ENCODE assay signal across 15 mouse cellular contexts in the genomic region with DNA sequence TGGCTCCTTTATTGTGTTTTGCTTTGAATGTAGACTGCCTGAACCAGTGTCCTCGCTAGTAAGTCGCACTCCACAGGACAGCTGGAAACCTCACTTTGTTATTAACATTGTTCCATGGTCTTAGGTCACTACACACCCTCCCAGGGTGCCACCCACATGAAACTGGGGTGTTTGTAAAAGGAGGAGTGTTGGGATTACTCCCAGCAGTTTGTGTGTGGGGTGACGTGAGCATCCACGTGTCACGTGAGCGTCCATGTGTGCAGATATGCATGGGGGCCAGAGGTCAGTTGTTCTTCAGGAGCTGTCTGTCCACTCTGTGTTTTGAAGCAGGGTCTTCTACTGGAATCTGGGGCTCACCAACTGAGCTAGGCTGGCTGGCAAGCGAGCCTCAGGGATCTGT. TPM values are rescaled to one million over a fixed set of nuclear protein-coding genes. Genes with fewer than 3 reads are reported as not detected.
DNase-seq lines count a peak whose midpoint lies in the region; ATAC-seq lines count a peak whose summit lies in the region.
"Had no signal": no experiment of that assay in that cellular context is flagged by ENCODE, and none has a peak within 500 bp of the region (broad histone marks: within the 10 kb centered on the region; RNA-seq: fewer than 3 reads in every experiment).

No protein-coding gene starts in this region.

- H3K27ac ChIP-seq in kidney, embryonic 16.5 days (ENCODE audit: low read length), result no peak overlapping the region
- peak overlapping the region; percentile 39; the same call in 1 of the 2 replicates for H3K27ac ChIP-seq in stomach, embryonic 14.5 days (ENCODE audit: low read length)
- H3K27ac ChIP-seq: embryonic facial prominence, embryonic 15.5 days; liver, embryonic 12.5 days; neural tube, embryonic 13.5 days had no signal

- no peaks in the 10 kb centered on the region for H3K4me1 ChIP-seq in kidney, embryonic 16.5 days (ENCODE audit: insufficient read depth, low read length)
- no peaks in the 10 kb centered on the region for H3K4me1 ChIP-seq in stomach, embryonic 14.5 days (ENCODE audit: control insufficient read depth, insufficient read depth, low read length)

- H3K36me3 ChIP-seq in kidney, embryonic 16.5 days (ENCODE audit: insufficient read depth, low read length), result no peaks in the 10 kb centered on the region
- H3K36me3 ChIP-seq in stomach, embryonic 14.5 days (ENCODE audit: control insufficient read depth, insufficient read depth, low read length), result no peaks in the 10 kb centered on the region
- H3K36me3 ChIP-seq: embryonic facial prominence, embryonic 15.5 days; liver, embryonic 12.5 days; neural tube, embryonic 13.5 days had no signal

- no peak overlapping the region for H3K4me2 ChIP-seq in kidney, embryonic 16.5 days (replicated peaks; ENCODE audit: low read depth, low read length)
- no peak overlapping the region for H3K4me2 ChIP-seq in stomach, embryonic 14.5 days (replicated peaks; ENCODE audit: low read depth, low read length)
- H3K4me2 ChIP-seq: embryonic facial prominence, embryonic 15.5 days; heart, embryonic 11.5 days; liver, embryonic 12.5 days; midbrain, embryonic 11.5 days; neural tube, embryonic 13.5 days had no signal

- H3K27me3 ChIP-seq in kidney, embryonic 16.5 days (ENCODE audit: insufficient read depth, low read length), result no peaks in the 10 kb centered on the region
- no peaks in the 10 kb centered on the region for H3K27me3 ChIP-seq in stomach, embryonic 14.5 days (ENCODE audit: control insufficient read depth, insufficient read depth, low read length)
- H3K27me3 ChIP-seq: embryonic facial prominence, embryonic 15.5 days; liver, embryonic 12.5 days; neural tube, embryonic 13.5 days had no signal

- no peak overlapping the region for H3K9ac ChIP-seq in kidney, embryonic 16.5 days (replicated peaks; ENCODE audit: low read length)
- no peak overlapping the region for H3K9ac ChIP-seq in stomach, embryonic 14.5 days (replicated peaks; ENCODE audit: low read depth, low read length)
- H3K9ac ChIP-seq: embryonic facial prominence, embryonic 15.5 days; liver, embryonic 12.5 days; neural tube, embryonic 13.5 days had no signal

- H3K4me3 ChIP-seq in kidney, embryonic 16.5 days (ENCODE audit: low read length), result no peak overlapping the region
- no peak overlapping the region for H3K4me3 ChIP-seq in stomach, embryonic 14.5 days (ENCODE audit: low read depth, low read length)
- H3K4me3 ChIP-seq: embryonic facial prominence, embryonic 15.5 days; liver, embryonic 12.5 days; neural tube, embryonic 13.5 days had no signal

- DNase-seq in embryo, embryonic 10.5 days (ENCODE audit: low spot score), result peak; percentile 14
- DNase-seq in embryo, embryonic 11 days, result no peak
- DNase-seq in kidney, adult 18-20 months, result peak; percentile 8
- DNase-seq in lung, adult 18-20 months, result peak; percentile 32 to 62
- DNase-seq in right cerebral cortex, postnatal 14 days, result no peak
- DNase-seq in adrenal gland, postnatal 10 days, result no peak
- DNase-seq: cerebellum, adult 9-11 months; heart, postnatal 36 days had no signal

- 57% methylated on average over 7 of the region's 7 CpGs for WGBS in kidney, embryonic 16.5 days
- 77% methylated on average over 7 of the region's 7 CpGs for WGBS in stomach, embryonic 14.5 days

- ATAC-seq in kidney, embryonic 16.5 days (ENCODE audit: low FRiP score, low TSS enrichment), result no peak
- ATAC-seq in stomach, embryonic 14.5 days (ENCODE audit: insufficient number of reproducible peaks, insufficient read depth, low FRiP score, low read depth), result no peak
- ATAC-seq: liver, embryonic 12.5 days had no signal

- H3K9me3 ChIP-seq in kidney, embryonic 16.5 days (ENCODE audit: low read length), result no peaks in the 10 kb centered on the region
- H3K9me3 ChIP-seq in stomach, embryonic 14.5 days (ENCODE audit: control insufficient read depth, low read depth, low read length), result no peaks in the 10 kb centered on the region
- H3K9me3 ChIP-seq: embryonic facial prominence, embryonic 15.5 days; liver, embryonic 12.5 days; neural tube, embryonic 13.5 days had no signal

RNA-seq across cellular contexts. Expression of gene Irf2, which starts 48.2 kb away (rescaled TPM):
- polyA plus RNA-seq in kidney, embryonic 16.5 days (2015; fragmentation: Nextera tagmentation; extraction: Ambion mirVana), result 19.2 and 21.5 TPM in 2 replicates
- polyA plus RNA-seq in stomach, embryonic 14.5 days (2014; fragmentation: Nextera tagmentation; extraction: Ambion mirVana), result 23.2 and 24.7 TPM in 2 replicates
- 10 to 100 TPM; 54.7 to 56.1 TPM for total RNA-seq in adrenal gland, postnatal 10 days (2021)

Comparison
In these comparisons a context has a peak if more than half of its experiments do, and no peak if none do; other contexts are left out.
1. DNase-seq: peak in embryo, embryonic 10.5 days (single experiment), kidney, adult 18-20 months (single experiment) and lung, adult 18-20 months (2 of 2); none in embryo, embryonic 11 days (single experiment), right cerebral cortex, postnatal 14 days (single experiment) and adrenal gland, postnatal 10 days (single experiment).